Mouse (Mus musculus) forelimb bud, embryonic 11.5 days (tissue): ENCODE results near the gene Zglp1.
"Not testable (repeated sequence)": the region's sequence is repeated elsewhere in the genome, so short reads cannot be mapped to it uniquely, and the experiment has no call there.

Experiments
- DNase-seq: peaks from one replicate; pipeline ENCODE4 v3.0.0-alpha.2; 2012; ENCODE audit warnings: low read depth, low spot score

Zglp1 gene

GRCm38 (mm10) chr9:21072641-21073040 is 5.7 kb upstream of the Zglp1 start:
- peak; percentile 14 for DNase-seq

- DNase-seq = no peak
Observed at GRCm38 (mm10) chr9:21062928-21063327, 4.0 kb downstream of the Zglp1 start.

GRCm38 (mm10) chr9:21051578-21051977 is 15.3 kb downstream of the Zglp1 start:
- DNase-seq = no peak

GRCm38 (mm10) chr9:21045235-21045634 is 21.7 kb downstream of the Zglp1 start:
- DNase-seq = no peak

- DNase-seq = not testable (repeated sequence)
Observed at GRCm38 (mm10) chr9:21044785-21045184, 22.1 kb downstream of the Zglp1 start.

GRCm38 (mm10) chr9:21043563-21043962 is 23.3 kb downstream of the Zglp1 start:
- no peak for DNase-seq

- DNase-seq = no peak
Observed at GRCm38 (mm10) chr9:21041308-21041707, 25.6 kb downstream of the Zglp1 start.

- no peak for DNase-seq
Observed at GRCm38 (mm10) chr9:21039779-21040178, 27.1 kb downstream of the Zglp1 start.

- no peak for DNase-seq
Observed at GRCm38 (mm10) chr9:21037481-21037891, 29.4 kb downstream of the Zglp1 start.

- no peak for DNase-seq
Observed at GRCm38 (mm10) chr9:21036666-21037065, 30.2 kb downstream of the Zglp1 start.

- no peak for DNase-seq
Observed at GRCm38 (mm10) chr9:21036161-21036560, 30.7 kb downstream of the Zglp1 start.

GRCm38 (mm10) chr9:21035586-21035985 is 31.3 kb downstream of the Zglp1 start:
- no peak for DNase-seq

- no peak for DNase-seq
Observed at GRCm38 (mm10) chr9:21034481-21035085, 32.3 kb downstream of the Zglp1 start.

- peak; percentile 76 for DNase-seq
Observed at GRCm38 (mm10) chr9:21033136-21033535, 33.8 kb downstream of the Zglp1 start.

- DNase-seq = no peak
Observed at GRCm38 (mm10) chr9:21032491-21032890, 34.4 kb downstream of the Zglp1 start.

GRCm38 (mm10) chr9:21031896-21032351 is 35.0 kb downstream of the Zglp1 start, which contains the start of gene Icam5:
Icam5 (plus strand) TSS chr9:21032073.
- DNase-seq = no peak

GRCm38 (mm10) chr9:21031251-21031895 is 35.5 kb downstream of the Zglp1 start:
- DNase-seq = peak; percentile 48

- peak; percentile 88 for DNase-seq
Observed at GRCm38 (mm10) chr9:21030781-21031250, 36.1 kb downstream of the Zglp1 start.

GRCm38 (mm10) chr9:21030055-21030600 is 36.8 kb downstream of the Zglp1 start:
- DNase-seq = no peak

- DNase-seq = peak; percentile 60
Observed at GRCm38 (mm10) chr9:21029291-21030054, 37.4 kb downstream of the Zglp1 start, which contains the start of gene Icam4. Icam4 (plus strand) TSS chr9:21029373.

GRCm38 (mm10) chr9:21028560-21029110 is 38.3 kb downstream of the Zglp1 start:
- DNase-seq = no peak
